Mouse (Mus musculus) stomach, embryonic 15.5 days (tissue): ENCODE results near the gene Poc5. TPM values are rescaled to one million over a fixed set of nuclear protein-coding genes. Genes with fewer than 3 reads are reported as not detected.
A peak's percentile ranks its signal among the peaks of the same experiment; 100 is the strongest.

ENCODE experiments used
- ATAC-seq: fragments of 200-750 bp; cut with Nextera tagmentation; 2 replicates; pipeline ENCODE4 v1.8.0; 2017; ENCODE audit warnings: low read depth, moderate number of reproducible peaks, moderate TSS enrichment; ENCODE audit not compliant: insufficient read depth, low FRiP score
- H3K27ac ChIP-seq: fragments of 300-500 bp; sonication (generic); 2 replicates; pipeline ENCODE4 v1.5.1; 2015; ENCODE audit warnings: mild to moderate bottlenecking, inconsistent platforms
- H3K27me3 ChIP-seq: fragments of 300-500 bp; sonication (generic); replicated peaks from 2 replicates; pipeline ENCODE4 v1.6.1; 2015; ENCODE audit warnings: inconsistent platforms
- H3K36me3 ChIP-seq: fragments of 300-500 bp; sonication (generic); 2 replicates; pipeline ENCODE4 v1.6.1; 2015; ENCODE audit warnings: inconsistent platforms
- H3K4me1 ChIP-seq: fragments of 300-500 bp; sonication (generic); 2 replicates; pipeline ENCODE4 v1.6.1; 2015; ENCODE audit warnings: inconsistent platforms
- H3K4me2 ChIP-seq: fragments of 300-500 bp; sonication (generic); 2 replicates; pipeline ENCODE4 v1.6.1; 2015; ENCODE audit warnings: mild to moderate bottlenecking, inconsistent platforms
- H3K4me3 ChIP-seq: fragments of 300-500 bp; sonication (generic); replicated peaks from 2 replicates; pipeline ENCODE4 v1.5.1; 2015; ENCODE audit warnings: inconsistent platforms
- H3K9ac ChIP-seq: fragments of 300-500 bp; sonication (generic); 2 replicates; pipeline ENCODE4 v1.6.1; 2015; ENCODE audit warnings: inconsistent platforms
- H3K9me3 ChIP-seq: fragments of 300-500 bp; sonication (generic); 2 replicates; pipeline ENCODE4 v1.6.1; 2016; ENCODE audit warnings: inconsistent platforms
- WGBS: fragments of 180-500 bp; shearing (Covaris S2); methylation state at CpG from one replicate; pipeline ENCODE4 v1.1.7; 2015; 5-methylcytosine and 5-hydroxymethylcytosine counted together
- polyA plus RNA-seq: library from polyadenylated mRNA; unstranded; fragments of >200 nt; fragmentation: Nextera tagmentation; extraction: Ambion mirVana; gene quantifications from 2 replicates; pipeline ENCODE4 v1.2.1, GENCODE M21; 2015

The Poc5 gene
- polyA plus RNA-seq, 1 experiment from 2014 or later = 12.2 TPM

GRCm38 (mm10) chr13:96407040-96407439, 18.9 kb downstream of the Poc5 start:
- Histone ChIP-seq H3K36me3 (peaks cover 40% of the 10 kb centered on the region), H3K27me3 (no peaks in the 10 kb centered on the region), H3K9ac (no peak overlapping the region)

DNA sequence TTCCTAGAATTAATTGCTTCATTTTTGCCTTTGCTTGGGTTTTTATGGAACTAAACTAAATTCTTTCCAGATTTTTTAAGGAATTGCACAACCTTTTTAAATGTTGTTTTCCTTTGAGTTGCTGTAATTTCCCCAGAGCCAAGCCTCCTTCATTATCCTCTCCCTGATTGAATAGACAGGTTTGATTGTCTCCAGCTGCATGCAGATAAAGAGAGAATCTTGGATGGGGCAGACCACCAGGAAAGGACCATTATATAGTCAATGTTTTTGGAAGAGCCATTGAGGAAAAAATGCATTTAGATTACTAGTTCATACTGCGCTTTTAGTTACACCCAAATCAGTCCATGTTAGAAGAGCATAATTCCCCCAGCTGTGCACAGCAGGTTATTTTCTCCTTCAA, 20.7 kb downstream of the Poc5 start:
- ATAC-seq = no peak
- Histone ChIP-seq H3K4me2 (no peak overlapping the region), H3K4me3 (no peak overlapping the region), H3K27me3 (no peaks in the 10 kb centered on the region), H3K27ac (no peak overlapping the region), H3K4me1 (no peaks in the 10 kb centered on the region), H3K9me3 (no peaks in the 10 kb centered on the region), H3K9ac (no peak overlapping the region), H3K36me3 (peaks cover 27% of the 10 kb centered on the region)
- WGBS = 72% methylated on average over 1 of the region's 1 CpGs

More at GRCm38 (mm10) chr13:96407040-96407439, 18.9 kb downstream of the Poc5 start:
- WGBS = 65% methylated on average over 4 of the region's 4 CpGs
- H3K4me2 ChIP-seq = no peak overlapping the region
- H3K4me1 ChIP-seq = no peaks in the 10 kb centered on the region
- H3K9me3 ChIP-seq = no peaks in the 10 kb centered on the region
- ATAC-seq = 0 out of 2 replicates have a peak, but pooled peaks have one; percentile 39
- no peak overlapping the region for H3K4me3 ChIP-seq
- no peak overlapping the region for H3K27ac ChIP-seq

- 80% methylated on average over 6 of the region's 6 CpGs for WGBS
- Histone ChIP-seq H3K4me1 (no peaks in the 10 kb centered on the region), H3K27ac (no peak overlapping the region), H3K4me3 (no peak overlapping the region), H3K36me3 (peaks cover 24% of the 10 kb centered on the region), H3K9me3 (no peaks in the 10 kb centered on the region), H3K4me2 (no peak overlapping the region), H3K9ac (no peak overlapping the region), H3K27me3 (no peaks in the 10 kb centered on the region)
- ATAC-seq = no peak
These were observed 26.3 kb downstream of the Poc5 start for GRCm38 (mm10) chr13:96414384-96414783.

GRCm38 (mm10) chr13:96416380-96416779, 28.3 kb downstream of the Poc5 start:
- Histone ChIP-seq H3K27ac (no peak overlapping the region), H3K36me3 (peaks cover 18% of the 10 kb centered on the region), H3K9me3 (no peaks in the 10 kb centered on the region), H3K9ac (no peak overlapping the region), H3K4me2 (no peak overlapping the region), H3K4me3 (no peak overlapping the region), H3K4me1 (no peaks in the 10 kb centered on the region), H3K27me3 (no peaks in the 10 kb centered on the region)
- no peak for ATAC-seq
- 89% methylated on average over 8 of the region's 8 CpGs for WGBS

- no peaks in the 10 kb centered on the region for H3K4me1 ChIP-seq
- no peak overlapping the region for H3K4me3 ChIP-seq
These were observed 29.2 kb downstream of the Poc5 start for GRCm38 (mm10) chr13:96417261-96417813.

GRCm38 (mm10) chr13:96418487-96418886, 30.4 kb downstream of the Poc5 start:
- Histone ChIP-seq H3K27ac (no peak overlapping the region), H3K4me1 (no peaks in the 10 kb centered on the region), H3K4me3 (no peak overlapping the region), H3K9ac (no peak overlapping the region), H3K36me3 (peaks cover 18% of the 10 kb centered on the region), H3K4me2 (no peak overlapping the region), H3K27me3 (no peaks in the 10 kb centered on the region), H3K9me3 (no peaks in the 10 kb centered on the region)
- no peak for ATAC-seq
- 88% methylated on average over 4 of the region's 4 CpGs for WGBS

More at GRCm38 (mm10) chr13:96417261-96417813, 29.2 kb downstream of the Poc5 start:
- H3K9me3 ChIP-seq = no peaks in the 10 kb centered on the region
- WGBS = 68% methylated on average over 5 of the region's 5 CpGs
- H3K27me3 ChIP-seq = no peaks in the 10 kb centered on the region
- no peak overlapping the region for H3K27ac ChIP-seq
- no peak overlapping the region for H3K9ac ChIP-seq
- no peak overlapping the region for H3K4me2 ChIP-seq
- ATAC-seq = no peak
- peaks cover 18% of the 10 kb centered on the region for H3K36me3 ChIP-seq

DNA sequence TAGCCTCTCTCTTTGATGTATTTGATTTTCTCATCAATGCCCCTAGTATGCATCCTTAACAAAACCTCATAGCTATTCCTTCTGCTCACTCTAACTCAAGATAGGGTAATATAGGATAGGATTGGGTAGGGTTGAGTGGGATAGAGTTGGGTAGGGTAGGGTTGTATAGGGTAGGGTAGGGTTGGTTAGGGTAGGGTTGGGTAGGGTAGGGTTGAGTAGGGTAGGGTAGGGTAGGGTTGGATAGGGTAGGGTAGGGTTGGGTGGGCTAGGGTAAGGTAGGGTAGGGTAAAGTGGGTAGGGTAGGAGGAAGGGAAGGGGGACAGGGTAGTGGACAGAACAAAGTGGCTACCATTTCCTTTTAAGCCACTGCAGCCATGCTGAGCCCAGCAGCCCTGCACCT, 33.1 kb downstream of the Poc5 start:
- Histone ChIP-seq H3K4me2 (no peak overlapping the region), H3K27ac (no peak overlapping the region), H3K4me3 (no peak overlapping the region), H3K36me3 (peaks cover 1% of the 10 kb centered on the region; the same call in 1 of the 2 replicates), H3K4me1 (no peaks in the 10 kb centered on the region), H3K27me3 (no peaks in the 10 kb centered on the region), H3K9ac (no peak overlapping the region), H3K9me3 (no peaks in the 10 kb centered on the region)
- ATAC-seq = no peak

DNA sequence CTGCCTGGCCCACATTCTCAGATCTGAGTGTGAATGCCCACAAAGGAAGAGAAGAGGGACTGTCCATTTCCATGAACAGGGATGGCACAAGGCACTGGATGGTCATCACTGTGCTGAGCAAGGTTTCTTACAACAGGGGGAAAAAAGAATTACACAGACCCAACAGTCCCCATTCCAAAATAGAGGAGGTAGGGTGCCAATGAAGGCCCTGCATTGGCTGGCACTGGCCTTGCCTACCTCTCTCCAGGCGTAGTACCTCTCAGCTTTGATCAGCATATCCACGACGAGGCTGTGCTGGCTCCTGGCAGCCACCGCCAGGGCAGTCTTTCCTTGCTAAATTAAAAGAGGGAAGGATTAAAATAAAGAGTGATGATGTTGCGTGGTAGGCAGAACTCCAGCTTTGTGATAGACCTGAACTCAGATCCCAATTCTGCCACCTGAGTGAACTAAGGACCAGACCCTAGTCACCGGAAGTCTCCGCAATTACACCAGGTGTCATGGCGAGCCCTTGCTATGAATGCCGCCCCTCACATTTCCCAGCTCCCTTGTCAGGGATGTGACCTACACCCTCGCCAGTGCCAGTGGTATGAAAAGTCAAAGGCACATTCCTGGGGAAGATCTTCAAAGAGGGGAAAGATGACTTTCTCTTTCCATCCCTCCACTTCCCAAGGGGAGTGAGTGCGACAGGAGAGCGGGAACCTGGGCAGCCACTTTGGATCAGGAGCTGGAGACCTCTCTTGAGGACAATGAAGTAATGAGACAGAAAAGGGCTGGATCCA, 36.6 kb downstream of the Poc5 start:
- ATAC-seq = no peak
- Histone ChIP-seq H3K9ac (no peak overlapping the region), H3K27me3 (no peaks in the 10 kb centered on the region), H3K9me3 (no peaks in the 10 kb centered on the region), H3K4me3 (no peak overlapping the region), H3K27ac (no peak overlapping the region), H3K4me2 (no peak overlapping the region), H3K36me3 (no peaks in the 10 kb centered on the region), H3K4me1 (no peaks in the 10 kb centered on the region)
- 90% methylated on average over 12 of the region's 12 CpGs for WGBS

- no peak overlapping the region for H3K4me3 ChIP-seq
- no peaks in the 10 kb centered on the region for H3K4me1 ChIP-seq
- WGBS = 61% methylated on average over 3 of the region's 3 CpGs
- H3K36me3 ChIP-seq = no peaks in the 10 kb centered on the region
- H3K27me3 ChIP-seq = no peaks in the 10 kb centered on the region
- no peak for ATAC-seq
- no peak overlapping the region for H3K27ac ChIP-seq
- no peak overlapping the region for H3K4me2 ChIP-seq
- H3K9me3 ChIP-seq = no peaks in the 10 kb centered on the region
- no peak overlapping the region for H3K9ac ChIP-seq
These were observed 38.0 kb downstream of the Poc5 start for GRCm38 (mm10) chr13:96426044-96426443.

DNA sequence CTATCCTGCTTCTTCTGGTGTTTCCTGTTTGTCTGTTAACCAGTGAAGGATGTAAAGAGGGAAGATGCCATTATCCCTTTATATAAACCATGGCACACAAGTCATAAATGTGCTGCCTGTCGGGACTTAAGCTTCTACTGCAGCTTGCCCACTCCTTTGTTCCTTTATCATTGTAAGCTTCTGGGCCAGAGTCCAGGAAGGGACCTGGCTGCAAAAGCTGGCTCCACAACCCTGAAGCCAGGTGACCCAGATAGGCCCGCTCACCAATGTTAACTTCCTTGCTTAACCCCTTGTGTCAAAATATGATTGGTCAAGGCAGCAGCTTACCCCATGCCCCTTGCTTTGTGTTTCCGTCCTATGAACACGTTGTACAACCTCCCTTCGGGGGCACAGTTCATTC, 40.4 kb downstream of the Poc5 start:
- no peak overlapping the region for H3K27ac ChIP-seq
- H3K9ac ChIP-seq = no peak overlapping the region
- no peak for ATAC-seq
- peaks cover 6% of the 10 kb centered on the region; the same call in 1 of the 2 replicates for H3K4me1 ChIP-seq
- H3K4me2 ChIP-seq = no peak overlapping the region
- H3K36me3 ChIP-seq = no peaks in the 10 kb centered on the region
- H3K27me3 ChIP-seq = no peaks in the 10 kb centered on the region
- WGBS = 65% methylated on average over 5 of the region's 5 CpGs
- no peak overlapping the region for H3K4me3 ChIP-seq
- H3K9me3 ChIP-seq = no peaks in the 10 kb centered on the region

DNA sequence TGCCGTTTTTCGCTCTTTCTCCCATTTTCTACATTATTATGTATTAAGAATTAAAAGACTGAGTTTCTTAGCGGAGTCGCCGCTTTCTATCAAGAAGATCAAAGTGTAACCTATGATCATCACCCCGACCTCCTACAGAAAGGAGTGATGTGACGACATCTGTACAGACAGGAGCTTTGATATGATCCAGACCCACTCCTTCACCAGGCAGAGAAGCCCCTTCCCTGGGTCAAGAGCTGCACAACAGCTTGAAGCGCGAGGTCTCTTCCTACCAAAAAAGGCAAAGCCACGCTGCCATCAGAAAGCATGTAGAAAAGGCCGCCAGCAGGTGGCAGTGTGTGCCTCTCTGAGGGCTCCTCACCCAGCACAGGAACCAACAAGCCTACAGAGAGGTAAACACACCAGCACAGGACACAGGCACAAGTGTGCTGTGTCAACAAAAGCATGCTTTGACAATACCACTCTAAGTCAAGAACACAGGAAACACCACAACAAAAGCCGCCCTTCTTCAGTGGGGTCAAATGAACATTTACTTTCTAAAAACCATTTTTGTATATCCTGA, 43.6 kb downstream of the Poc5 start:
- no peaks in the 10 kb centered on the region for H3K9me3 ChIP-seq
- peak; percentile 73 for ATAC-seq
- no peak overlapping the region for H3K4me3 ChIP-seq
- H3K36me3 ChIP-seq = no peaks in the 10 kb centered on the region
- H3K4me2 ChIP-seq = no peak overlapping the region
- H3K9ac ChIP-seq = no peak overlapping the region
- H3K27me3 ChIP-seq = no peaks in the 10 kb centered on the region
- 32% methylated on average over 12 of the region's 12 CpGs for WGBS
- H3K27ac ChIP-seq = 0 out of 2 replicates have a peak overlapping the region, but pooled peaks have one; percentile 78
- H3K4me1 ChIP-seq = peaks cover 15% of the 10 kb centered on the region; the same call in 1 of the 2 replicates

DNA sequence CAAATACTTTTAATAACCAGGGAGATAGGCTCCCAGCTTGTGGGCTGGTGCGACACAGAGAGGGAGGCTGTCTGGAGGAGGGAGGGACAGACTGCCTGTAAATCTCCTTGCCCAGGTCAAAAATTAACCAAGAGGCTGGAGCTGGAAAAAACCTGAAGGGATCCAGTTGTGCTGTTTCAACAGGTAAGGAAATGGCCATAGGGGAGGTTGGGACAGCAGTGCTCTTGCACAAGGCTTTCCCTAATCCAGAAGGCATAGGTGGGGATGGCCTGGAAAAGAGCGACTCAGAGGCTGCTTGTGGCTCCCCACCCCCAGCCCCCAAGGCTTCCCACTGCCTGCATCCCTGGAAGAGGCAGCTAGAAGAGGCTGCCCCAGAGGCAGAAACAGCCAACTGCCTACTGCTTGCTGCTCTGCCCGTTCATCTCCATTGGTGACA, 44.3 kb downstream of the Poc5 start:
- ATAC-seq = peak; percentile 32; the same call in 1 of the 2 replicates
- Histone ChIP-seq H3K4me3 (no peak overlapping the region), H3K4me1 (peaks cover 15% of the 10 kb centered on the region; the same call in 1 of the 2 replicates), H3K27me3 (no peaks in the 10 kb centered on the region), H3K9me3 (no peaks in the 10 kb centered on the region), H3K9ac (no peak overlapping the region), H3K27ac (peak overlapping the region; percentile 78), H3K4me2 (no peak overlapping the region), H3K36me3 (no peaks in the 10 kb centered on the region)
- WGBS = 50% methylated on average over 3 of the region's 3 CpGs
